Mouse (Mus musculus): ENCODE results near the gene Ubtf. TPM values are rescaled to one million over a fixed set of nuclear protein-coding genes. Genes with fewer than 3 reads are reported as not detected.

Gene Ubtf
- polyA plus RNA-seq, 1 experiment from 2014 or later: 93.8 TPM

DNA sequence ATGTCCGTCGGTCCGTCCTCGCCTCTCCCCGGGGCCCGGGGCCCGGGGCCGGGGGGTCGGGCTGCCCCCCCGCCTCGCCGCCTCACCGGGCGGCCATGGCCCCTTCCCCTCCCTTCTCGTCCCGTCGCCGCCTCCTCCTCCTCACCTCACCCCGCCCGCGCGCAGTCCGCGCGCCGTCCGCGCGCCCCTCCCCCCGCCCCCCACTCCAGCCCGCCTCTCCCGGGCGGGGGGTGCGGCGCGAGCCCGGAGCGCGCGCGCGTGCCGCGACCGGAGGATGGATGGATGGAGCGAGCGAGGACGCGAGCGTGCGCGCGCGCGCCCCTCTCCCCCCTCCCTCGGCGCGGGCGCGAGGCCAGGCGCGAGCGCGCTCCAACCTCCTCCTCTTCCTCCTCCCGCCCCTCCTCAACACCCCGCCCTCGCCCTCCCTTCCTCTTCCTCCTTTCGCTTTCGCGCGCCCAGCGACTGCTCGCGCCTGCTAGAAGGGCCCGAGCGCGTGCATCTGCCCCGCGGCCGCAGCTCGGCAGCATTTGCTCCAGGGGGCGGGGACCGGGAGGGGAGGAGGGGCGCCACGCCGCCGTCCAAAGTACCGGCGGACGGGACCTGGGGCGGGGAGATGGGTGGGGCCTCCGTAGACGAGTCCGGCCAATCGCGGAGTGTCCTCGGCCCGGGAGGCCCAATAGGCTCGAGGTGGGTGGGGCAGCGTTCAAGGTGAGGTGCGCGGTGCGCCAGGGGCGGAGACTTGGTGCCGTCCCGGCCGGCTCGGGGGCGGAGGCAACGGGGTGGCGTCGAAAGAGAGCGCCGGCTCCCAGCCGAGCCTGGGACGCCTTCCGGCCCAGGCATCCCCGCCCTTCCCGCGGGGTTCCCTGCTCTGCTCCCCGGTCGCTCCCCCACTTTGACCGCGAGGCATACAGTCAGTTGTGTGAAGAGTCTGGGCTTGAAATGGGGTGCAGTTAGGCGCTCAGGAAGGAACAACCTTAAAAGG, 22.8 kb downstream of the Ubtf start, which contains the start of gene Atxn7l3:
Gene Atxn7l3 (minus strand): TSS at position 141 of the 982 bp plus-strand sequence.
- no peak for TF ChIP-seq CTCF (IDR thresholded peaks at IDR 0.05; ENCODE audit: low read depth)
- ATAC-seq (ENCODE audit: insufficient read depth): peak; percentile 93
- no peaks in the 10 kb centered on the region for H3K9me3 ChIP-seq (ENCODE audit: low read depth, low read length)
- peaks cover 7% of the 10 kb centered on the region for H3K4me1 ChIP-seq (ENCODE audit: insufficient read depth)
- peak; percentile 99 for DNase-seq
- H3K27me3 ChIP-seq (ENCODE audit: insufficient read depth, low read length): no peaks in the 10 kb centered on the region
- H3K9ac ChIP-seq: peak within 1 kb of the TSS; percentile 85
- peak within 1 kb of the TSS; percentile 90 for H3K4me3 ChIP-seq (ENCODE audit: low read depth, low read length)
- under 1% methylated on average over 90 of the region's 125 CpGs for WGBS
- peak within 1 kb of the TSS; percentile 92 for H3K4me2 ChIP-seq
- peak within 1 kb of the TSS; percentile 99 for H3K27ac ChIP-seq (ENCODE audit: low read depth)
- peaks cover 29% of the 10 kb centered on the region for H3K36me3 ChIP-seq (ENCODE audit: insufficient read depth)

DNA sequence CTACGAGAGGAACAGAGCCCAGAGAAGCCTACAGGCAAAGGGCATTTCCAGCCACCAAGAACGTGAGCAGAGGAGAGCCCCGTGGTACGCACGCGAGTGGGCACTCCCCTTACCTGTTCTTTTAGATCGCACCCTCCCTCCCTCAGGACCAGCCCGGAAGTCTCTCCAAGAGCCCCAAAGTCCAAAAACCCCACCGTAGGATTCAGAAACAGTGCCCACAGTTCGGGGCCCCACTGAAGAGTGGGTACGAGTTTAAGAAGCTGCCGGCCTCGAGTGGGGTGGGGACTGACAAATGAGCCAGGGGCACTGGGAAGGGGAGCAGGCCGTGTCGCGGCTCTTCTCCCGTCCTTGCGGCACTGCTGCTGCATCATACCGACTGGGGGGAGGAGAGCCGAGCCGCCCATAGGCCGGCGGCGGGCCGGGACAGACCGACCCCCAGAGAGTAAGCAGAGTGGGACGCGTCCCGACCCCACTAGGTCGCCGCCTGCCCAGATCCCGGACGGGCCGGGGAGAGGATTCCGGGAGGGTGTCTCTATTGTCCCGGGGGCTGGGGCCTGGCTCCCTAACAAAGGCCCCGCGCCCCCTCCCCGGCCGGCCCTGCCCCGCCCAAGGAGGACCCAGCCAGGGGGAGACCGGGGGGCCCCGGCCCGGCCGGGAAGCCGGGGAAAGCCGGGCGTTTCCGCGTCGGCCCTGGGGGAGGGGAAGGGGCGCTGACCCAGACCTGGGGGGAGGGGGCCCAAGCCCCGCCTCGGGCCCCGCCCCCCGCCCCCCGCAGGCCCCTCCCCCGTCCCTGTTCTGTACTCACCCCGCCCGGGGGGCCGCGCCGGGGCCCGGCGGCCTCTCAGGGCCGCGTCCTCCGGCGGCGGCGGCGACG, 23.7 kb downstream of the Ubtf start:
- DNase-seq (peak; percentile 79), ATAC-seq (ENCODE audit: insufficient read depth) (peak; percentile 31)
- under 1% methylated on average over 47 of the region's 73 CpGs for WGBS
- Histone ChIP-seq H3K4me1 (ENCODE audit: insufficient read depth) (peaks cover 7% of the 10 kb centered on the region), H3K4me2 (peak overlapping the region; percentile 92), H3K27ac (ENCODE audit: low read depth) (peak overlapping the region; percentile 99), H3K27me3 (ENCODE audit: insufficient read depth, low read length) (no peaks in the 10 kb centered on the region), H3K36me3 (ENCODE audit: insufficient read depth) (peaks cover 39% of the 10 kb centered on the region), H3K9ac (peak overlapping the region; percentile 85), H3K9me3 (ENCODE audit: low read depth, low read length) (no peaks in the 10 kb centered on the region), H3K4me3 (ENCODE audit: low read depth, low read length) (peak overlapping the region; percentile 90)
- no peak for TF ChIP-seq CTCF (IDR thresholded peaks at IDR 0.05; ENCODE audit: low read depth)

DNA sequence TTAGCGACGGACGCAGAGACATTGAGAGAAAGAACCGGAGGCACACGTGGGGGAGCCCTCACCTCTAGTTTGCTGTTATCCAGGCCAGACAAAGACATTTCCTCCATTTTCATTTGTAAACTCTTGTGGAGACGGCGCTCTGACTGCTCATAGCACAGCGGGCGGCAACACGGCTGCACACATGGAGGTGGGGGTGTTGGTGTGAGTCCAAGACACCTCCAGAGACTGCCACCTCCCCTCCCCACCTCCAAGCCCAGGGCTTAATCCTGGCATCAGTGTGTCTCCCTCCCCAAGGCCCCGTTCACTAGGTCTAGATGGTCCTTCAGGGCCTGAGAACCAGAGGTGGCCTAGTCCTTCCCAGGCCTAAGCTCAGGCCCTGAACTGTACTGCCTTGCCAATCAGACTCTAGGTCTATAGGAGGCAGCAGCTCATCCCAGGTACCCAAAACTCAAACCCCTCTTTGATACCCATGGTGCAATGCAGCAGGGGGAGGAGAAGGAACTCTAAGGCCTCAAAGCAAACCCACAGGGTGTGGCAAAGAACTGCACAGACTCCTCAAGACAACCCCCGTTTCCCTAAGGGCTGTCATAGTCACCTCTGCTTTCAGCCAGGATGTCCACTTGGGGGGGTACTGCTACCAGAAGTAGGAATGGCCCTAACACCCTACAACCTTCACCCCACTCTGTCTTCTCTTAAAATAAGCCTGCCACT, 24.5 kb downstream of the Ubtf start:
- H3K9me3 ChIP-seq (ENCODE audit: low read depth, low read length): no peaks in the 10 kb centered on the region
- no peaks in the 10 kb centered on the region for H3K27me3 ChIP-seq (ENCODE audit: insufficient read depth, low read length)
- 53% methylated on average over 12 of the region's 12 CpGs for WGBS
- peak overlapping the region; percentile 99 for H3K27ac ChIP-seq (ENCODE audit: low read depth)
- ATAC-seq (ENCODE audit: insufficient read depth) (no peak; the same call in 1 of the 2 replicates), DNase-seq (peak; percentile 47)
- peak overlapping the region; percentile 90 for H3K4me3 ChIP-seq (ENCODE audit: low read depth, low read length)
- H3K9ac ChIP-seq: peak overlapping the region; percentile 85
- no peak for TF ChIP-seq CTCF (IDR thresholded peaks at IDR 0.05; ENCODE audit: low read depth)
- H3K4me2 ChIP-seq: peak overlapping the region; percentile 92
- H3K4me1 ChIP-seq (ENCODE audit: insufficient read depth): peaks cover 7% of the 10 kb centered on the region
- peaks cover 47% of the 10 kb centered on the region for H3K36me3 ChIP-seq (ENCODE audit: insufficient read depth)

DNA sequence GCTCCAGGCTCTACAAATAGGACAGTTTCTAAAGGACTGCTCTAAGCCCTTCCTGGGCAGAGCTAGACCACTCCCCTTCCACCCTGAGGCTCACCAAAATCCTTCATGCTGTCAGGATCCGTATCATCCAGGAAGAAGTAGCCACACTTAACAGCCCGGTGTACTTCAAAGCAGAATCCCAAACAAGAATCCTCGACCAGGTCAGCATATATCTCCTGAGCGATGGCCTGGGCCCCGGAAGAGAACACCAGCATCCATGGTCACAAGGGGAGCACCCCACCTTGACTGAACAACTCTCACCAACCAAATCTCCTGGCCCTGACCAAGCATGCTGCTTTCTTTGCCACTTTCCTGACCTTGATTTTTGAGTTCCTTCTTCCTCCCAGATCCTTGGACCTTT, 25.1 kb downstream of the Ubtf start:
- TF ChIP-seq CTCF (IDR thresholded peaks at IDR 0.05; ENCODE audit: low read depth): no peak
- Histone ChIP-seq H3K27ac (ENCODE audit: low read depth) (peak overlapping the region; percentile 8; the same call in 1 of the 2 replicates), H3K9ac (peak overlapping the region; percentile 85), H3K36me3 (ENCODE audit: insufficient read depth) (peaks cover 53% of the 10 kb centered on the region), H3K4me1 (ENCODE audit: insufficient read depth) (peaks cover 7% of the 10 kb centered on the region), H3K4me2 (peak overlapping the region; percentile 92), H3K27me3 (ENCODE audit: insufficient read depth, low read length) (no peaks in the 10 kb centered on the region), H3K9me3 (ENCODE audit: low read depth, low read length) (no peaks in the 10 kb centered on the region), H3K4me3 (ENCODE audit: low read depth, low read length) (peak overlapping the region; percentile 90; the same call in 1 of the 2 replicates)
- DNase-seq (no peak), ATAC-seq (ENCODE audit: insufficient read depth) (no peak)
- WGBS: 62% methylated on average over 5 of the region's 5 CpGs

DNA sequence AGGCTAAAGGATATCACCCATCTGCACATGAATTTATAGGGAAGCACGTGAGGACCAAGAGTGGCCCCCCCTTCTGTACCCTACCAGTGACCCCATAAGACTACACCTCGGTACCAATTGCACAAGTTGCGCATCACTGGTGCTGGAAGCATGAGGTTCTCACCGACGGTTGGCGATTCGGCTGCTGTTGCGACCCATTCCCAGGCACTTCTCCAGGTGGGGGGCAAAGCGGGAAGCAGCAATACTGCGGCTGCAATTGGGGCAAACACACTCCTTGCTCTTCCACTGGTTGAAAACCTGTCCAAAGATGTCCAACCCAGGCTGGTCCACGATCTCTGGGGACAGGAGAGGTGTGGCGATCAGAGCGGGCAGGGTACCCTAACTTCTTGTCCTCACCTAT, 25.6 kb downstream of the Ubtf start:
- DNase-seq (no peak), ATAC-seq (ENCODE audit: insufficient read depth) (no peak)
- H3K27ac ChIP-seq (ENCODE audit: low read depth): no peak overlapping the region
- peaks cover 7% of the 10 kb centered on the region for H3K4me1 ChIP-seq (ENCODE audit: insufficient read depth)
- WGBS: 91% methylated on average over 13 of the region's 13 CpGs
- no peak overlapping the region for H3K4me3 ChIP-seq (ENCODE audit: low read depth, low read length)
- H3K4me2 ChIP-seq: no peak overlapping the region
- no peaks in the 10 kb centered on the region for H3K27me3 ChIP-seq (ENCODE audit: insufficient read depth, low read length)
- no peak for TF ChIP-seq CTCF (IDR thresholded peaks at IDR 0.05; ENCODE audit: low read depth)
- no peaks in the 10 kb centered on the region for H3K9me3 ChIP-seq (ENCODE audit: low read depth, low read length)
- H3K9ac ChIP-seq: no peak overlapping the region; the same call in 1 of the 2 replicates
- H3K36me3 ChIP-seq (ENCODE audit: insufficient read depth): peaks cover 57% of the 10 kb centered on the region

DNA sequence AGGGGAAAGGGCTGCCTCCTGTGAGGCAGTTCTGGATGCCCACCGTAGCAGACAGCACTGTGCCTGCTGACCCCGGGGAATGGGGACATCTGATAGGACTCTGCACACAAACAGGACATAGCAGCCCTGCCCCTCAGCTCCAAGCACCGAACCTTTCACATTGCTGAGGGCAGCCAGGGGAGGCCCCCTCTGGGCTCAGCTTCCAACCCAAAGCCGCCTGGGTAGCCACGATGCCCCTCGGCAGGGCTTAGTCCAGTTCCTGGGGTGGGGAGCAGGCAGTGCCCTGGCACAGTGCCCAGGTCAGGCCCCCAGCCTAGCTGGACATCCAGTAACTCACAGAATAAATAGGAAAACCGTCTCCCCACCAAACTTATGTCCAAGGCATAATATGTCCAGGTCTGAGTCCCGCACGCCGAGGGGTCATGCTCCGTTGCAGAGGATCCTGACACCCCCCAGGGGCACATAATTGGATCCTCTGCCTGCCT, 28.4 kb downstream of the Ubtf start:
- ATAC-seq (ENCODE audit: insufficient read depth): no peak
- no peak for DNase-seq
- TF ChIP-seq CTCF (IDR thresholded peaks at IDR 0.05; ENCODE audit: low read depth): no peak
- Histone ChIP-seq H3K36me3 (ENCODE audit: insufficient read depth) (peaks cover 77% of the 10 kb centered on the region), H3K9me3 (ENCODE audit: low read depth, low read length) (no peaks in the 10 kb centered on the region), H3K4me2 (no peak overlapping the region), H3K4me3 (ENCODE audit: low read depth, low read length) (no peak overlapping the region), H3K4me1 (ENCODE audit: insufficient read depth) (peaks cover 7% of the 10 kb centered on the region), H3K27me3 (ENCODE audit: insufficient read depth, low read length) (no peaks in the 10 kb centered on the region), H3K27ac (ENCODE audit: low read depth) (no peak overlapping the region), H3K9ac (no peak overlapping the region)
- 79% methylated on average over 11 of the region's 11 CpGs for WGBS
